Mouse (Mus musculus) liver, embryonic 14.5 days (tissue): ENCODE data around the gene Hebp1.

Experiments
- CTCF ChIP-seq: IDR thresholded peaks from 2 replicates; pipeline ENCODE4 v1.5.1; 2016; ENCODE audit warnings: antibody characterized with exemption, low read depth, control low read depth
- EP300 ChIP-seq: IDR thresholded peaks from 2 replicates; pipeline ENCODE4 v1.6.1; 2016; ENCODE audit warnings: antibody characterized with exemption, low read depth

- TF ChIP-seq CTCF, result no peak
- TF ChIP-seq EP300, result no peak
These were observed 51.8 kb downstream of the Hebp1 start for GRCm38 (mm10) chr6:135145976-135146375.
